Mouse (Mus musculus) heart, adult 18-20 months (tissue): Measurements from ENCODE around the gene Tmem229a. TPM values are rescaled to one million over a fixed set of nuclear protein-coding genes. Genes with fewer than 3 reads are reported as not detected.

Experiments used
- total RNA-seq, 2 experiments: library from RNA; stranded (reverse); gene quantifications; 2 replicates each; pipeline ENCODE4 v1.2.3; 2021

Tmem229a gene
- total RNA-seq, 2 experiments from 2014 or later, result not detected

Other genes with a start within 250 kb of the Tmem229a start
- gene Hyal6, start 223.1 kb downstream of the Tmem229a start, total RNA-seq, result not detected
- not detected for gene Hyal4, start 208.0 kb downstream of the Tmem229a start, total RNA-seq
- gene Spam1, start 165.1 kb downstream of the Tmem229a start, total RNA-seq, result not detected
- not detected for gene Hyal5, start 98.3 kb downstream of the Tmem229a start, total RNA-seq